Mouse (Mus musculus): ENCODE data around the gene Fam104a. TPM values are rescaled to one million over a fixed set of nuclear protein-coding genes. Genes with fewer than 3 reads are reported as not detected.
A peak's percentile ranks its signal among the peaks of the same experiment; 100 is the strongest.

The Fam104a gene
- total and polyA plus RNA-seq, 3 experiments = 14.6 to 57.0 (median 35.3) TPM

GRCm38 (mm10) chr11:113683627-113683956 is 363 bp downstream of the Fam104a start:
- H3K27ac ChIP-seq (ENCODE audit: insufficient read depth, low read depth) = peak overlapping the region; percentile 81
- H3K9me3 ChIP-seq (replicated peaks; ENCODE audit: low read length) = no peaks in the 10 kb centered on the region
- peak overlapping the region; percentile 96; the same call in 1 of the 2 replicates for H3K4me2 ChIP-seq (ENCODE audit: insufficient read depth, low read depth, poor library complexity, severe bottlenecking)
- in situ Hi-C loops (cut with MboI; ENCODE audit: low pct_ligation_motif_present, low pct_unique_long_range_greater_than_20kb, low sequenced_read_pairs) (no loop called here), dilution Hi-C loops (cut with MboI; ENCODE audit: extremely low pct_ligation_motif_present, extremely low pct_unique_long_range_greater_than_20kb, low sequenced_read_pairs) (no loop called here)
- TF ChIP-seq UBTF (IDR thresholded peaks at IDR 0.05; ENCODE audit: low read depth, low read length) (peak; percentile 90), NRF1 (IDR thresholded peaks at IDR 0.05; ENCODE audit: low read depth, low read length) (no peak), MXI1 (IDR thresholded peaks at IDR 0.05; ENCODE audit: low read depth, low read length) (no peak), ZNF384 (IDR thresholded peaks at IDR 0.05; ENCODE audit: low read depth, low read length) (no peak), KAT2A (IDR thresholded peaks at IDR 0.05; ENCODE audit: insufficient replicate concordance, low read length) (no peak), HCFC1 (IDR thresholded peaks at IDR 0.05; ENCODE audit: low read depth, low read length) (no peak), CTCF (conservative IDR thresholded peaks at IDR 0.05 in 1 of 2, IDR thresholded peaks at IDR 0.05 in 1 of 2; ENCODE audit: low read depth in 2 of 2, low read length in 2 of 2) (0 out of 4 replicates have a peak, but pooled peaks of 1 of the 2 experiments have one; percentile 3), E2F4 (IDR thresholded peaks at IDR 0.05; ENCODE audit: insufficient replicate concordance, low read depth, low read length) (no peak), RCOR1 (conservative IDR thresholded peaks at IDR 0.05; ENCODE audit: low read depth, low read length) (0 out of 2 replicates have a peak, but pooled peaks have one; percentile 35)
- no peak for DNase-seq (ENCODE audit: extremely low read depth)
- H3K36me3 ChIP-seq (replicated peaks in 1 of 2; ENCODE audit: control insufficient read depth in 1 of 2, insufficient read depth in 1 of 2, low read length in 1 of 2) = peaks cover 11 to 37% of the 10 kb centered on the region in 2 experiments
- peaks cover 79% of the 10 kb centered on the region for H3K79me2 ChIP-seq (replicated peaks; ENCODE audit: control insufficient read depth, extremely low read depth, insufficient read depth, poor library complexity, severe bottlenecking)
- peak overlapping the region; percentile 84 to 95 (median 90) for H3K4me3 ChIP-seq (replicated peaks in 1 of 3; ENCODE audit: low read depth in 2 of 3, low read length in 2 of 3, poor library complexity in 1 of 3)
- H3K9ac ChIP-seq (ENCODE audit: insufficient read depth, low read depth) = peak overlapping the region; percentile 95
- peaks cover 7 to 55% of the 10 kb centered on the region in 2 experiments for H3K4me1 ChIP-seq (ENCODE audit: control insufficient read depth in 1 of 2, insufficient read depth in 2 of 2)
- H3K27me3 ChIP-seq (replicated peaks) = no peaks in the 10 kb centered on the region

GRCm38 (mm10) chr11:113682897-113683626 is 893 bp downstream of the Fam104a start:
- Histone ChIP-seq H3K9ac (ENCODE audit: insufficient read depth, low read depth) (peak overlapping the region; percentile 95), H3K4me1 (ENCODE audit: control insufficient read depth in 1 of 2, insufficient read depth in 2 of 2) (peaks cover 12 to 60% of the 10 kb centered on the region in 2 experiments), H3K9me3 (replicated peaks; ENCODE audit: low read length) (no peaks in the 10 kb centered on the region), H3K79me2 (replicated peaks; ENCODE audit: control insufficient read depth, extremely low read depth, insufficient read depth, poor library complexity, severe bottlenecking) (peaks cover 84% of the 10 kb centered on the region), H3K27ac (ENCODE audit: insufficient read depth, low read depth) (peak overlapping the region; percentile 81), H3K4me2 (ENCODE audit: insufficient read depth, low read depth, poor library complexity, severe bottlenecking) (peak overlapping the region; percentile 96), H3K4me3 (replicated peaks in 1 of 3; ENCODE audit: low read depth in 2 of 3, low read length in 2 of 3, poor library complexity in 1 of 3) (peak overlapping the region; percentile 84 to 95 (median 90)), H3K27me3 (replicated peaks) (no peaks in the 10 kb centered on the region), H3K36me3 (replicated peaks in 1 of 2; ENCODE audit: control insufficient read depth in 1 of 2, insufficient read depth in 1 of 2, low read length in 1 of 2) (peaks cover 5 to 36% of the 10 kb centered on the region in 2 experiments)
- dilution Hi-C loops (cut with MboI; ENCODE audit: extremely low pct_ligation_motif_present, extremely low pct_unique_long_range_greater_than_20kb, low sequenced_read_pairs) = no loop called here
- in situ Hi-C loops (cut with MboI; ENCODE audit: low pct_ligation_motif_present, low pct_unique_long_range_greater_than_20kb, low sequenced_read_pairs) = no loop called here
- DNase-seq (ENCODE audit: extremely low read depth) = peak; percentile 65
- TF ChIP-seq GABPA (IDR thresholded peaks at IDR 0.05; ENCODE audit: insufficient replicate concordance, low read depth, low read length) (no peak), MAX (IDR thresholded peaks at IDR 0.05; ENCODE audit: low read length) (no peak), NRF1 (IDR thresholded peaks at IDR 0.05; ENCODE audit: low read depth, low read length) (no peak), CHD1 (IDR thresholded peaks at IDR 0.05; ENCODE audit: low read depth, low read length) (peak; percentile 60; the same call in 1 of the 2 replicates), POLR2A (IDR thresholded peaks at IDR 0.05; ENCODE audit: low read depth, low read length) (no peak), MYC (IDR thresholded peaks at IDR 0.05; ENCODE audit: low read depth, low read length) (peak; percentile 46; the same call in 1 of the 2 replicates), SIN3A (IDR thresholded peaks at IDR 0.05; ENCODE audit: low read length) (peak; percentile 56; the same call in 1 of the 2 replicates), UBTF (IDR thresholded peaks at IDR 0.05; ENCODE audit: low read depth, low read length) (peak; percentile 26; the same call in 1 of the 2 replicates), MXI1 (IDR thresholded peaks at IDR 0.05; ENCODE audit: low read depth, low read length) (peak; percentile 31), TBP (conservative IDR thresholded peaks at IDR 0.05; ENCODE audit: low read depth, low read length) (no peak), TCF12 (IDR thresholded peaks at IDR 0.05; ENCODE audit: low read depth, low read length) (no peak), JUND (conservative IDR thresholded peaks at IDR 0.05; ENCODE audit: low read depth, low read length) (no peak), RAD21 (IDR thresholded peaks at IDR 0.05; ENCODE audit: low read depth, low read length) (no peak), E2F4 (IDR thresholded peaks at IDR 0.05; ENCODE audit: insufficient replicate concordance, low read depth, low read length) (no peak), MEF2A (IDR thresholded peaks at IDR 0.05; ENCODE audit: borderline replicate concordance, low read depth, low read length) (0 out of 2 replicates have a peak, but pooled peaks have one; percentile 1), ZMIZ1 (IDR thresholded peaks at IDR 0.05; ENCODE audit: low read depth, low read length) (0 out of 2 replicates have a peak, but pooled peaks have one; percentile 10)
